Mouse (Mus musculus) liver, embryonic 14.5 days (tissue): ENCODE measurements around the gene Samd11. TPM values are rescaled to one million over a fixed set of nuclear protein-coding genes. Genes with fewer than 3 reads are reported as not detected.

Experiments
- ATAC-seq: fragments of 200-750 bp; cut with Nextera tagmentation; 2 replicates; pipeline ENCODE4 v1.8.0; 2017; ENCODE audit warnings: moderate number of reproducible peaks, mild to moderate bottlenecking, moderate library complexity; ENCODE audit not compliant: insufficient read depth
- DNase-seq, 3 experiments: peaks; one replicate each; pipeline ENCODE4 v3.0.0-alpha.2; 2012 to 2013; ENCODE audit warnings: low read depth in 3 of 3, low spot score in 3 of 3
- H3K27ac ChIP-seq: fragments of 300-500 bp; sonication (generic); 2 replicates; pipeline ENCODE4 v1.5.1; 2014; ENCODE audit warnings: moderate library complexity, mild to moderate bottlenecking, control low read depth, inconsistent platforms
- H3K27me3 ChIP-seq: fragments of 300-500 bp; sonication (generic); 2 replicates; pipeline ENCODE4 v1.6.1; 2014; ENCODE audit warnings: mild to moderate bottlenecking, low read length, moderate library complexity; ENCODE audit not compliant: control insufficient read depth, insufficient read depth
- H3K36me3 ChIP-seq: fragments of 300-500 bp; sonication (generic); replicated peaks from 2 replicates; pipeline ENCODE4 v1.6.1; 2014; ENCODE audit warnings: low read depth; ENCODE audit not compliant: control insufficient read depth, insufficient read depth
- H3K4me1 ChIP-seq, 2 experiments: fragments of 200-500 bp in 1 of 2; fragments of 300-500 bp in 1 of 2; sonication (generic) in 1 of 2; replicated peaks; 2 replicates each; pipeline ENCODE4 v1.6.1; 2012 to 2014; ENCODE audit warnings: antibody characterized with exemption in 1 of 2, inconsistent platforms in 1 of 2, low read length in 1 of 2; ENCODE audit not compliant: control insufficient read depth in 2 of 2, insufficient read depth in 2 of 2
- H3K4me2 ChIP-seq: fragments of 300-500 bp; sonication (generic); 2 replicates; pipeline ENCODE4 v1.6.1; 2014; ENCODE audit warnings: low read depth, mild to moderate bottlenecking, control low read depth, moderate library complexity
- H3K4me3 ChIP-seq, 2 experiments: fragments of 200-500 bp in 1 of 2; fragments of 300-500 bp in 1 of 2; sonication (generic) in 1 of 2; 2 replicates each; pipeline ENCODE4 v1.5.1; 2012 to 2014; ENCODE audit warnings: low read depth in 2 of 2, low read length in 2 of 2, mild to moderate bottlenecking in 2 of 2, control low read depth in 1 of 2, inconsistent platforms in 1 of 2, moderate library complexity in 1 of 2; ENCODE audit not compliant: insufficient read depth in 1 of 2
- H3K9ac ChIP-seq: fragments of 300-500 bp; sonication (generic); replicated peaks from 2 replicates; pipeline ENCODE4 v1.6.1; 2014; ENCODE audit warnings: mild to moderate bottlenecking, control low read depth, moderate library complexity
- H3K9me3 ChIP-seq: fragments of 300-500 bp; sonication (generic); 2 replicates; pipeline ENCODE4 v1.6.1; 2016; ENCODE audit warnings: low read length, mixed read lengths; ENCODE audit not compliant: control insufficient read depth
- CTCF ChIP-seq: IDR thresholded peaks from 2 replicates; pipeline ENCODE4 v1.5.1; 2016; ENCODE audit warnings: antibody characterized with exemption, low read depth, control low read depth
- EP300 ChIP-seq: IDR thresholded peaks from 2 replicates; pipeline ENCODE4 v1.6.1; 2016; ENCODE audit warnings: antibody characterized with exemption, low read depth
- WGBS: fragments of 180-500 bp; shearing (Covaris S2); extraction: QIAGEN DNeasy Blood & Tissue Kit; methylation state at CpG from one replicate; pipeline ENCODE4 v1.1.7; 2014; ENCODE audit not compliant: insufficient replicate concordance; 5-methylcytosine and 5-hydroxymethylcytosine counted together
- polyA plus RNA-seq, 2 experiments: library from polyadenylated mRNA; depleted of rRNA in 1 of 2; stranded (reverse) in 1 of 2; unstranded in 1 of 2; fragments of >200 nt; fragmentation: Nextera tagmentation in 1 of 2; extraction: Ambion mirVana in 1 of 2; gene quantifications; 2 replicates each; pipeline versions ENCODE4 v1.2.1 to v1.2.3; 2012 to 2014

The Samd11 gene
- polyA plus RNA-seq, 2 experiments: 21.5 to 56.1 TPM

DNA sequence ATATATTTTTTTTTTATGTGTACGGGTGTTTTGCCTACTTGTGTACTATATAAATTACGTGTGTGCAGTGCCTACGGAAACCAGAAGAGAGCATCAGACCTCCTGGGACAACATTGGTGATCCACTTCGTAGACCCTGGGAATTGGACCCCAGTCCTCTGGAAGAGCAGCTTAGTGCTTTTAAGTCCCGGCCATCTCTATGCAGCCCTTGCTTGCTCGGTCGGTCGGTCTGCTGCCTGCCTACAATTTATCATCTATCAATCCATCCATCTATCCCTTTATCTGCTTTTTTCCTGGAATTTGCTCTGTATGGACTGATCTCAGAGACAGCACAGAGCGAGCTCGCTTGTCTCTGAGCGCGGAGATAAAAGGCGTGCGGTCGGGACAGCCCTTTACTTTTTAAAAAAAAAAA lies 20.1 kb downstream of the Samd11 start:
- peaks cover 37% of the 10 kb centered on the region for H3K36me3 ChIP-seq

DNA sequence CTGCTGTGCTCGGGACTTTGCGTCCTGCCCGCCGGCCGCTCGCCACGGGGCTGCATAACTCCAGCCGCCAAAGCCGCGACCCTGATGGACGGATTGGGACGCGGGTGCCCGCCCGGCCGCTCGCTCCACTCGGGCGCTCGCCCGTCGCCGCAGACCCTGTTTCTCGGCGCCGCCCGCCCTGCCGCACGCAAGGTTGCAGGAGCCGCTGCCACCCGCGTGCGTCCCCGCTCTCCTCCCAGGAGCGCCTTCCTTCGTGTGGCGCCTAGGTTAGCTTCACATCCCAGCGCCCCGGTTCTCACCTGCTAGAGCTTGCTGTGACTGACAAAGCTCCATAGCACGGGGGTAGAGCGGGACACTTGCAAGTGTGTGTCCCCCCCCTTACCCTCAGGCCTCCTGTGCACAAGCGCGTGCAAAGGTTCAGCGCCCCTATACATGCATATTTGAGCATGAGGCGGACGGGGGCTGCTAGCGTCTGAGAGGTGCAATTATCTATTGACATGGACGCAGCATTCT lies 20.7 kb downstream of the Samd11 start, which contains the start of gene Plekhn1:
Gene Plekhn1, minus strand, starts transcription at position 157 of the 513 bp plus-strand sequence.
- H3K27me3 ChIP-seq: no peaks in the 10 kb centered on the region
- peak within 1 kb of the TSS; percentile 88 for H3K27ac ChIP-seq
- H3K4me2 ChIP-seq: peak within 1 kb of the TSS; percentile 95
- peaks cover 4 to 7% of the 10 kb centered on the region in 2 experiments; a peak in 2 of 4 replicates for H3K4me1 ChIP-seq
- peaks cover 31% of the 10 kb centered on the region for H3K36me3 ChIP-seq
- WGBS: under 1% methylated on average over 40 of the region's 48 CpGs
- H3K4me3 ChIP-seq: peak within 1 kb of the TSS; percentile 86 to 99
- no peaks in the 10 kb centered on the region for H3K9me3 ChIP-seq
- ATAC-seq (peak; percentile 47), DNase-seq (peak in 1 of 3 experiments; percentile 50)
- no peak for TF ChIP-seq EP300
- TF ChIP-seq CTCF: 0 out of 2 replicates have a peak, but pooled peaks have one; percentile 6
- H3K9ac ChIP-seq: peak within 1 kb of the TSS; percentile 92

More for the DNA sequence above, 20.1 kb downstream of the Samd11 start:
- TF ChIP-seq CTCF (peak; percentile 41; the same call in 1 of the 2 replicates), EP300 (no peak)
- H3K27me3 ChIP-seq: no peaks in the 10 kb centered on the region
- DNase-seq (peak in 2 of 3 experiments; percentile 45 to 63), ATAC-seq (peak; percentile 54)
- peaks cover 4 to 7% of the 10 kb centered on the region in 2 experiments; a peak in 2 of 4 replicates for H3K4me1 ChIP-seq
- H3K4me3 ChIP-seq: peak overlapping the region; percentile 86 to 99
- H3K27ac ChIP-seq: peak overlapping the region; percentile 88
- no peaks in the 10 kb centered on the region for H3K9me3 ChIP-seq
- H3K4me2 ChIP-seq: peak overlapping the region; percentile 95
- H3K9ac ChIP-seq: peak overlapping the region; percentile 86
- WGBS: 1% methylated on average over 15 of the region's 15 CpGs

DNA sequence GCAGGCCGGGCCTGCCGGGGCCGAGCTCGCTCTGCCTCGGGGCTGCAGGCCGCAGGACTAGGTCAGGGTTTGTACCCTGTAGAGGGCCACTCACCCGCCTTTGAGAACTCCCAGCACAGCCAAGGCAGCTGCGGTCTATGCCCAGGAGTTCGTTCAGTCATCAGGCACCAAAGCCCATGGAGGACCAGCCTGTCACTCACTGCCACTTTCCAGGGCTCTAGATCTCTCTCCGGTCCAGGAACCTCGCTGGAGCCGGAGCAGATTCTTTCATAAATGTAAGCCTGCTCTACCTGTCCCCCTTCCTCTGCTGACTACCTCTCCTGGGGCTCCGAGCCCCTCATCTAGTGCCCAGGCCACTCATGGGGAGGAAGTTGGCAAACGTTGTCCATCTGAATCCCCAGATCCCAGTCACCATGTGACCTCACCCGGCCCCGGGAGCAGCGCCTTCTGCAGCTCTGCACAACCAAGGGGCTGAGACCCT lies 21.4 kb downstream of the Samd11 start:
- no peaks in the 10 kb centered on the region for H3K9me3 ChIP-seq
- no peak for TF ChIP-seq EP300
- TF ChIP-seq CTCF: no peak
- 19% methylated on average over 17 of the region's 17 CpGs for WGBS
- no peak for ATAC-seq
- H3K4me3 ChIP-seq: peak overlapping the region; percentile 59 to 99
- peaks cover 24% of the 10 kb centered on the region for H3K36me3 ChIP-seq
- H3K4me1 ChIP-seq: peaks cover 4 to 7% of the 10 kb centered on the region in 2 experiments; a peak in 2 of 4 replicates
- H3K27me3 ChIP-seq: no peaks in the 10 kb centered on the region
- peak overlapping the region; percentile 92 for H3K9ac ChIP-seq
- peak overlapping the region; percentile 37; the same call in 1 of the 2 replicates for H3K27ac ChIP-seq
- DNase-seq: no peak
- H3K4me2 ChIP-seq: peak overlapping the region; percentile 95

DNA sequence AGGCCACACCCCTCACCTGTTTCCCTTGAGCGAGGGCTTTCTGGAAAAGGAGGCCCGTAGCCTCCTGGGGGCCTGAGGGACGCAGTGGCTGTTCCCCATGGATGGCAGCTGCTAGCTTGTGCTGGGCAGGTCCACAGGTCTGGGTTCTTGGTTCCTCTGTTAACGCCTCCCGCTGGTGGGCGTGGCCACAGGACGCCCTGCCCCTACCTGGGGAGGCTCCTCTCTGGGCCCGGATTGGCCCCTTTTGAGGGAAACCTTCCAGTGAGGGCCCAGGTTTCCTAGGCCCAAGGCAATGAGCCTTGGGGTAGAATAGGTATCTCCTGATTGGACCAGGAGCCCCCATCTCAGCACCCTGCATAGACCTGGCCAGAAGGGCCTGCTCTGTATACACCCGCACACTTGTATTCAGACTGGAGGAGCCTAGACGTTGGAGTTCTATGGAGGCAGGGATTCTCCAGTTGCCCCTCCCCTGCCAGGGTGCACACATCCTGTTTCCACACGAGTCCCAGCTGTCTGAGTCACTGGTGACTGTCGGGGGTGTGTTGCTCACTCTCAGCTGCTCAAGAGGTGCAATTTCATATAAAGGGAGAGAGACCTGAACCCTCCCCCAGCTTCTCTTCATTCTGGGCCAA lies 26.9 kb downstream of the Samd11 start:
- DNase-seq (no peak), ATAC-seq (peak; percentile 53)
- Histone ChIP-seq H3K4me2 (no peak overlapping the region; the same call in 1 of the 2 replicates), H3K27ac (no peak overlapping the region), H3K4me1 (peaks cover 0 to under 1% of the 10 kb centered on the region in 2 experiments; a peak in 1 of 4 replicates), H3K36me3 (peaks cover 6% of the 10 kb centered on the region), H3K27me3 (no peaks in the 10 kb centered on the region), H3K9ac (no peak overlapping the region), H3K9me3 (no peaks in the 10 kb centered on the region), H3K4me3 (no peak overlapping the region)
- no peak for TF ChIP-seq EP300
- no peak for TF ChIP-seq CTCF
- 45% methylated on average over 12 of the region's 12 CpGs for WGBS

DNA sequence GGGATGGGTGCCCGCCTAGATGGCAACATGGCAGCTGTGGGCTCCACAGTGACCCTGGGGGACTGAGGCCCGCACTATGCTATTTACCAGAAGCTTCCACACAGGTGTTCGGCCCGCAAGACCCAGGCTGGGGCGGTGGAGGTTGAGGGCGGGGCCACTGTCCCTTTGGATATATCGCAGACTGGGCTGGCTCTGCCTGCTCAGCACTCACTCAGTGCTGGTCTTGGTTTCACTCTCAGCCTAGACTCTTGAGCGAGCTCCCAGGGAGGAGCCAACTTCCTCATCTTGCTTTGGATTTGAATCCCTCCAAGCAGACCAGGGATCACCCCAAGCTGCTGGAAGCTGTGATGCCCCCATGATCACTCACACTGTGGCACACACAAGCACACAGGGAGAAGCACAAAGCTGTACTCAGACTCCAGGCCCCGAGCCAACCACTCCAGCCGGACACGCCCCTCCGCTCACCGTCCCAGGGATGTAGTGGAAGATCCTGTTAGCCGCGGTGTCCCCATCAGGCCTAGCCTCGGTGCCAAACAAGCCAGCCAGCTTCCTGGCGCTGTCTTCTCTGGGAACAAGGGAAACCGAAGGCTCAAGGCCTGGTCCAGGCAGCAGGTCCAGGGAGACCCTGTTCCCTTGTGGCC lies 27.6 kb downstream of the Samd11 start:
- Histone ChIP-seq H3K4me1 (no peaks in the 10 kb centered on the region; a peak in 1 of 4 replicates), H3K4me3 (no peak overlapping the region), H3K9me3 (no peaks in the 10 kb centered on the region), H3K36me3 (peaks cover 6% of the 10 kb centered on the region), H3K9ac (no peak overlapping the region), H3K27me3 (no peaks in the 10 kb centered on the region), H3K4me2 (no peak overlapping the region; the same call in 1 of the 2 replicates), H3K27ac (no peak overlapping the region)
- DNase-seq (no peak), ATAC-seq (peak; percentile 24; the same call in 1 of the 2 replicates)
- WGBS: 53% methylated on average over 18 of the region's 18 CpGs
- TF ChIP-seq CTCF (no peak), EP300 (no peak)
